Mouse (Mus musculus) kidney, adult 9 months (tissue): ENCODE measurements around the gene Spink2.
"Not testable (repeated sequence)": the region's sequence is repeated elsewhere in the genome, so short reads cannot be mapped to it uniquely, and the experiment has no call there.

Experiments
- DNase-seq: peaks from one replicate; pipeline ENCODE4 v3.0.0; 2022

Gene Spink2

GRCm38 (mm10) chr5:77193266-77193665, 18.0 kb downstream of the Spink2 start:
- no peak for DNase-seq

DNA sequence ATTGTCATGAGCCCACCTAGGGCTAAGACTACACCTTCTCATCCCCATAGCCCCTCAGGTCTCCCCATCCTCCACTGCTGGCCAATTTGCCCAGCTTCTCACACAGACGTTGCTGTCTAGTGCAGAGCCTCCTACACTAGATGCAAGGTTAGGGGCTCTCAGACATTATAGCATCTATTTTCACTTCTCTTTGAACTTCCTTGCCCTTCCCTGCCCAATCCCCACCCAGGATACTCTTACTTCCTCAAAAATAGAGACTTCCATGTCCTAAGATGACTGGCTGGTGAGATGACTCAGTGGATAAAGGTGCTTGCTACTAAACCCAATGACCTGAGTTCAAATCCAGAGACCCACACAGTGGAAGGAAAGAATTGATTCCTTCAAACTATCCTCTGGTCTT, 19.6 kb downstream of the Spink2 start:
- no peak for DNase-seq

GRCm38 (mm10) chr5:77191106-77191505, 20.2 kb downstream of the Spink2 start:
- DNase-seq = no peak

DNA sequence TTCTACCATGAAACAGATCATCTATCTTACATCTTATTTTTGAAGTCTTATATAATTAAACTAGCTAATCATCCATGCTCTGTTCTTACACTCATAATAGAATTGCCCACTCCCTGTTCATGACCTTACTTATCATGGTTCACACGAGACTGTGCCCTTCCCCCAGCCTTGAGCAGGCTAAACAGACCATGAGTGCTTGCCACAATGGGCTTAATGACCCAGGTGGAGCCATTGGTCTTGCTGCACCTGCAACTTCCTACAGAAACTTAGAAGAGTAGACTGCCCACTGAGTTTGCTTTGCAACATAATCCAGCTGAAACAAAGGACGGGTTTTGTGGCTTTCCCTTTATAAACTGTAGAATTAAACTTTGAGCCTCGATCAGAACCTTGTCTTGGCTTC, 22.5 kb downstream of the Spink2 start:
- DNase-seq = no peak

DNA sequence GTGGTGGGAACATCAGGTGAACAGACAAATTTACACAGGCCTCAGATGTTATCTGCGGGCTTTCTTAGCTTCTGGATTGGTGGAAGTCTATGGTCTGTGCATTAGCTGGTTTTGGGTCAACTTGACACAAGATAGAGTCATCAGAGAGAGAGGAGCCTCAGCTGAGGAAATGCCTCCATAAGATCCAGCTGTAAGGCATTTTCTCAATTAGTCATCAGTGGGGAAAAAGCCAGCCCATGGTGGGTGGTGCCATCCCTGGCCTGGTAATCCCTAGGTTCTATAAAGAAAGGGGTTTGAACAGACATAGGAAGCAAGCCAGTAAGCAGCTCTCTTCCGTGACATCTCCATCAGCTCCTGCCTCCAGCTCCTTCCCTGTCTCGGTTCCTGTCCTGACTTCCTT, 25.9 kb downstream of the Spink2 start:
- DNase-seq = no peak

- not testable (repeated sequence) for DNase-seq
These were observed 27.4 kb downstream of the Spink2 start for GRCm38 (mm10) chr5:77183876-77184275.

GRCm38 (mm10) chr5:77183338-77183737, 27.9 kb downstream of the Spink2 start:
- DNase-seq = no peak

DNA sequence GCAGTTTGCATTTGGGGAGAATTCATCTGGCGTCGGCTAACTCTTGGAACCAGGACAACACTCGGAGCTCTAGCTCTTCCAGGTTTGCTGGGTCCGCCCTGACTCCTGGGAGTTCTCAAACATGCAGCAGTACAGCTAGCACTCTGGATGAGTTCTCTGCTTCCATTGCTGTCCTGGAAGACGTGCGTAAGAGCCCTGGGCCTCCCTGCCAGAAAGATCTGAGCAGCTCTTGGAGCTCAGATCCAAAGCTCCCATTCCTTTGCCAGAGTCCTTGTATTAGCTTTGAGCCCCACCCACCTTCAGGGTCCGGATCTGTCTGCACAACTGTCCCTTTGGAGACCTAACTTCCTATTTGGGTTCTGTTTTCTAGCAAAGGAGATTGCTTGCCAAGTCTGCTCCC, 29.8 kb downstream of the Spink2 start:
- DNase-seq = no peak

- DNase-seq = no peak
These were observed 32.3 kb downstream of the Spink2 start for GRCm38 (mm10) chr5:77178976-77179375.

- peak; percentile 4 for DNase-seq
These were observed 33.3 kb downstream of the Spink2 start for GRCm38 (mm10) chr5:77178008-77178407.

- DNase-seq = no peak
These were observed 36.5 kb downstream of the Spink2 start for GRCm38 (mm10) chr5:77174779-77175178.

- DNase-seq = peak; percentile 44
These were observed 40.7 kb downstream of the Spink2 start for GRCm38 (mm10) chr5:77170593-77170992.

- DNase-seq = no peak
These were observed 43.8 kb downstream of the Spink2 start for GRCm38 (mm10) chr5:77167306-77167945.

DNA sequence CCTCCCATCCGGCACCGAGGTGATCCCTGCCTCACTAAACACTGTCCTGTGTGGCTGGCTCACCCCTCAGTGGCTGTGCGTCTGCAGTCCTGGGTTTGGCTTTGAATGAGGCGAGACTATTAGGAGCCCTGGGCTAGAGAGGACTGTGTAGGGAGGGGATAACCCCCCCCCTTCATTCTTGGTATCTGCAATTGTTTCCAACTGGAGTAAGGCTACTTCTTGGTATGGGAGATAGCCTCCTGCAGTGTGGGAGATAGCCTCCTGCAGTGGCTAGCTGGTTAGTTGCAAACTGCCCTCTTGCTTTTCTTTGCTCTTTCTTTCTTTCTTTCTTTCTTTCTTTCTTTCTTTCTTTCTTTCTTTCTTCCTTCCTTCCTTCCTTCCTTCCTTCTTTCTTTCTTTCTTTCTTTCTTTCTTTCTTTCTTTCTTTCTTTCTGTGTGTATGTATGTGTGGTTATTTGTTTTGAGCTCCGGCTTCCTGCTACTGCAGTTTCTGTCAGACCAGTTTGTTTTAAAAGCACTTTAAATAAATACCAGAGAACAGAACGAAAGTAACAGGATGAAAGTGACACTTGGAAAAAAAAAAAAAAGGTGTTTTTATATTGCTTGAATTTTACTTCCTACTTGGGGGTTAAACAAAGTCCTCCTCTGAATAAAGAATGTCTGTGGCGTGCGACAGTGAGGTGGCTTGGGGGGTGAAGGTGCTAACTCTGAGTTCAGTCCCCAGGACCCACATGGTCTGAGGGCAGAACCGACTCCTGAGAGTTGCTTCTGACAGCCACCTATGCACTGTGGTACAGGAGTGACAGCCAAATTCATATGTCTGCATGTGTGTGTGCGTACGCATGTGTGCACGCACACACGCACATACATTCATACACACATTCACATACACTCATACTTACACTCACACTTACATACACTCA, 45.3 kb downstream of the Spink2 start:
- DNase-seq = no peak

DNA sequence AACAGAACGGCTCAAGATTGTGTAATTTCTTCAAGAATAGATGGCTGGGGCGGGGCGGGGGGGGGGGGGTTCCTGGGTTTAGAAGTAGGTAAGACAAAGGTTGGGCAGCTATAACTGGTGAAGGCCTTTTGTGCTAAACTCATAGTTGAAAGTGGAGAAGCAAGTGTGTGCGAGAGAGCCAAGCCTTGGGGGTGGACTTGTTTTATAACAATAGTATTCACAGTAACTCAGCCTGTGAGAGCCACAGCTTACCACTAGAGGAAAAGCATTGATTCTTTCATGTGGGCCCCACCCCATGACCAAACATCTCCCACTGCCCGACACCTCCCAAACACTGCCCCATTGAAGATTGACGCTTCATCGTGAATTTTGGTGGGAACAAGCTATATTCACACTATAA, 47.7 kb downstream of the Spink2 start:
- DNase-seq = no peak

DNA sequence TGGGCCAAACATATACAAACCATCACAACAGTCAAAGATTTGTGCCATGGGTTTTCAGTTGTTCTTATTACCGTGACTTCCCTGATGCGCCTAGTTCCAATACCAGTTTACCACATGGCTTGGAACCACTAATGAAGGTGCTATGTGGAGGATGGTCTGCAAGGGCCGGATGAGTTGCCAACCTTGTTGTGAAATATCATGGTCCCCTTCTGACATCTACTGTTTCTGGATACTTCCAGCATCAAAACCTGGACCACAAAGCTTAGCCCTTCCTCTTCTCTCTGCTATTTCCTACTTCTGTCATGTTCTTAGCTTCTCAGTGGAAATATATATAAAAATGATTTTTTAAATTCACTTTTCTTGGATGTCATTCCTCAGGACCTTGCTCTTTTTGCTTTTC, 48.7 kb downstream of the Spink2 start:
- DNase-seq = no peak

GRCm38 (mm10) chr5:77157777-77158540, 53.3 kb downstream of the Spink2 start:
- no peak for DNase-seq

DNA sequence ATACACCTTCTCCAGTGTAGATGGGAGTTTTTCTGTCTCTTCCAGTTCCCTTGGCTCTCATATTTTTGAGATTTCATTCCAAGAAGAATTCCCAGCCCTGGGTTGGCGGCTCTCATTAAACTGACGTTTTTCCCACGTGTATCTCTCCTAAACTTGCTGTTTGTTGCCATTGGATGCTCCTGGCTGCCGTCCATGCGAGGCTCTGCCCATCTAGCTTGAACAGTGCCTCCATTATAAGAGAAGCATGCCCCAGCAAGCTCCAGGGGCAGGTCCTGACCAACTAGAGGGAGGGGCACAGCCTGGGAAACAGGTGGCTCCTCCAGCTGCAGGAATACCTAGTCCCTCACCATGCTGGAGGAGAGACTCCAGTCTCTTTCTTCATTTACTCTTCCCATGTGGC, 54.3 kb downstream of the Spink2 start:
- DNase-seq = no peak

- DNase-seq = no peak
These were observed 55.7 kb downstream of the Spink2 start for GRCm38 (mm10) chr5:77155526-77155925.
